Mouse (Mus musculus) thymus, postnatal 14 days (tissue): ENCODE data around the gene Syngap1.
"Not testable (repeated sequence)": the region's sequence is repeated elsewhere in the genome, so short reads cannot be mapped to it uniquely, and the experiment has no call there.

ENCODE experiments used
- DNase-seq: peaks from one replicate; pipeline ENCODE4 v3.0.0; 2021

The Syngap1 gene

GRCm38 (mm10) chr17:26941031-26941789, at the start of gene Syngap1:
Syngap1 (plus strand) TSS chr17:26941253.
- DNase-seq = peak; percentile 54

- DNase-seq = no peak
These were observed 48.2 kb upstream of the Syngap1 start for GRCm38 (mm10) chr17:26892635-26893375.

- no peak for DNase-seq
These were observed 47.6 kb upstream of the Syngap1 start for GRCm38 (mm10) chr17:26893492-26893891.

GRCm38 (mm10) chr17:26894342-26894741, 46.7 kb upstream of the Syngap1 start:
- DNase-seq = no peak

GRCm38 (mm10) chr17:26895578-26895977, 45.5 kb upstream of the Syngap1 start:
- peak; percentile 67 for DNase-seq

GRCm38 (mm10) chr17:26900916-26901315, 40.1 kb upstream of the Syngap1 start:
- no peak for DNase-seq

GRCm38 (mm10) chr17:26904320-26904719, 36.7 kb upstream of the Syngap1 start:
- no peak for DNase-seq

- DNase-seq = not testable (repeated sequence)
These were observed 33.5 kb upstream of the Syngap1 start for GRCm38 (mm10) chr17:26907506-26907905.

GRCm38 (mm10) chr17:26915248-26915647, 25.8 kb upstream of the Syngap1 start:
- DNase-seq = no peak

- peak; percentile 99 for DNase-seq
These were observed 24.2 kb upstream of the Syngap1 start, which contains the start of gene Kifc5b for GRCm38 (mm10) chr17:26916711-26917482. Kifc5b (plus strand) TSS chr17:26917091.

GRCm38 (mm10) chr17:26917560-26917959, 23.5 kb upstream of the Syngap1 start:
- DNase-seq = not testable (repeated sequence)

- DNase-seq = no peak
These were observed 22.7 kb upstream of the Syngap1 start for GRCm38 (mm10) chr17:26918343-26918742.

- not testable (repeated sequence) for DNase-seq
These were observed 21.5 kb upstream of the Syngap1 start for GRCm38 (mm10) chr17:26919516-26919915.

- DNase-seq = not testable (repeated sequence)
These were observed 18.7 kb upstream of the Syngap1 start for GRCm38 (mm10) chr17:26922368-26922767.

GRCm38 (mm10) chr17:26925414-26925813, 15.6 kb upstream of the Syngap1 start:
- not testable (repeated sequence) for DNase-seq

GRCm38 (mm10) chr17:26931795-26932194, 9.3 kb upstream of the Syngap1 start:
- DNase-seq = peak; percentile 44

GRCm38 (mm10) chr17:26932839-26933398, 8.1 kb upstream of the Syngap1 start, which contains the start of gene Phf1:
Phf1 (plus strand) TSS chr17:26933052.
- DNase-seq = peak; percentile 99

- DNase-seq = no peak
These were observed 7.6 kb upstream of the Syngap1 start for GRCm38 (mm10) chr17:26933419-26933818.

GRCm38 (mm10) chr17:26933885-26934827, 6.9 kb upstream of the Syngap1 start:
- DNase-seq = no peak

- no peak for DNase-seq
These were observed 6.0 kb upstream of the Syngap1 start for GRCm38 (mm10) chr17:26935027-26935426.

- no peak for DNase-seq
These were observed 4.6 kb upstream of the Syngap1 start for GRCm38 (mm10) chr17:26936453-26936852.
